Mouse (Mus musculus): ENCODE results near the gene Prune2.

DNA sequence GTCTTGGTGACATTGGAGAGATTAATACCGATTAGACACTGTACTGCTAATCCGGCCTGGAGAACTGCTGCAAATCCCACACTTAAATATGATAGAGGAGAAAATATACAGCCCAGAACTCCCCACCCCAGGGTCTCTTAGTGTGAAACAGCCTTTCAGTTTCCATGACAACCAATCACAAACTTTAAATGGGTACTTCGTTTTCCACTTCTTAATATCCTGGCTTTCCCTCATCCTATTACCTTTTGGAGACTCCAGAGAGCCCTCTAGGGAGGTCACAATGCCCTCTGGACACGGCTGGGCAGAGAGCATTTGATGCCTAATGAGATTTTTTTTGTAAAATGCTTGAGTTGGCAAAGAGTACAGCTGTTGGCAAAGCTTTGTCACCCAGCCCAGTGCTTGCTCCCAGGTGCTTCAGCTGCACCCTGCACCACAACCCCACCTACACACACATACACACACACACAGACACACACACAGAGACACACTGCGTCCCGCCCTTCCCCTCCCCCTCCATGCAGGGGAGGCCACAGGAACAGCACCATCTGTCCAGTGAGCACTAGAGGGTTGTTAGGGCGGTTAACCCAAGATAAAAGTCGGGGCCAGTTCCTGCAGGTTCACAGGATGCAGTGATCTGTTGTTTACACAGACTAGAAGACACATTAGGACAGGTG, 122.9 kb downstream of the Prune2 start:
- TF ChIP-seq POLR2A (IDR thresholded peaks at IDR 0.05; ENCODE audit: low read depth, low read length) = no peak
- no peak for TF ChIP-seq CTCF (conservative IDR thresholded peaks at IDR 0.05; ENCODE audit: insufficient read depth, insufficient read length, low read depth, low read length)
